In genomic region chr1:34189970-34190369, GRCm38 (mm10) we compare ENCODE assay signal across 8 mouse cellular contexts.
DNase-seq lines count a peak whose midpoint lies in the region; ATAC-seq and TF ChIP-seq lines count a peak whose summit lies in the region.

No protein-coding gene starts in this region.

- no peak overlapping the region for H3K27ac ChIP-seq in midbrain, embryonic 11.5 days (ENCODE audit: low read depth, low read length)
- H3K27ac ChIP-seq in midbrain, embryonic 13.5 days: no peak overlapping the region
- no peak overlapping the region; the same call in 1 of the 2 replicates for H3K27ac ChIP-seq in cerebellum, adult 2 months (ENCODE audit: insufficient read depth, low read length)
- 0 out of 4 replicates have a peak overlapping the region, but pooled peaks of 1 of the 2 experiments have one; percentile 19 for H3K27ac ChIP-seq in heart, embryonic 14.5 days (replicated peaks in 1 of 2; ENCODE audit: control insufficient read depth in 1 of 2, insufficient read depth in 1 of 2, low read depth in 2 of 2, low read length in 2 of 2)
- H3K27ac ChIP-seq in limb, embryonic 10.5 days: no peak overlapping the region

- ATAC-seq in midbrain, embryonic 11.5 days (ENCODE audit: low FRiP score): 0 out of 2 replicates have a peak, but pooled peaks have one; percentile 46
- ATAC-seq in midbrain, embryonic 13.5 days: no peak
- 0 out of 2 replicates have a peak, but pooled peaks have one; percentile 20 for ATAC-seq in heart, embryonic 14.5 days (ENCODE audit: insufficient number of reproducible peaks, insufficient read depth, low FRiP score, low read depth)
- no peak for ATAC-seq in monocyte, adult 5-6 weeks (replicated peaks; ENCODE audit: insufficient number of reproducible peaks, low FRiP score, low TSS enrichment, poor library complexity, severe bottlenecking)

- H3K27me3 ChIP-seq in midbrain, embryonic 11.5 days (ENCODE audit: control insufficient read depth, insufficient read depth, low read length): no peaks in the 10 kb centered on the region
- H3K27me3 ChIP-seq in midbrain, embryonic 13.5 days: no peaks in the 10 kb centered on the region
- no peaks in the 10 kb centered on the region for H3K27me3 ChIP-seq in cerebellum, adult 2 months (ENCODE audit: control insufficient read depth, insufficient read depth, low read length)
- H3K27me3 ChIP-seq in heart, embryonic 14.5 days (ENCODE audit: control insufficient read depth, insufficient read depth, low read length): no peaks in the 10 kb centered on the region
- H3K27me3 ChIP-seq in limb, embryonic 10.5 days (ENCODE audit: low read depth, poor library complexity, severe bottlenecking): no peaks in the 10 kb centered on the region

- no peak overlapping the region for H3K4me3 ChIP-seq in midbrain, embryonic 11.5 days (ENCODE audit: low read depth, low read length)
- H3K4me3 ChIP-seq in midbrain, embryonic 13.5 days (replicated peaks): no peak overlapping the region
- no peak overlapping the region for H3K4me3 ChIP-seq in cerebellum, adult 2 months (replicated peaks; ENCODE audit: insufficient read depth, low read depth, low read length)
- H3K4me3 ChIP-seq in heart, embryonic 14.5 days (ENCODE audit: control insufficient read depth in 1 of 2, insufficient read depth in 1 of 2, low read depth in 1 of 2, low read length in 2 of 2): no peak overlapping the region
- H3K4me3 ChIP-seq in limb, embryonic 10.5 days: no peak overlapping the region

- DNase-seq in midbrain, embryonic 11.5 days (ENCODE audit: low spot score, missing footprints): no peak
- DNase-seq in R1 (ENCODE audit: low read depth, low spot score): peak; percentile 84
- DNase-seq in cerebellum, adult 2 months: peak; percentile 45 to 59
- DNase-seq in limb, embryonic 10.5 days (ENCODE audit: low spot score): peak; percentile 52
- peak; percentile 66 for DNase-seq in retina, embryonic 14.5 days (ENCODE audit: low spot score)

- no peaks in the 10 kb centered on the region for H3K9me3 ChIP-seq in midbrain, embryonic 11.5 days (ENCODE audit: control insufficient read depth, low read length)
- H3K9me3 ChIP-seq in midbrain, embryonic 13.5 days: no peaks in the 10 kb centered on the region
- H3K9me3 ChIP-seq in heart, embryonic 14.5 days (ENCODE audit: control insufficient read depth, low read length): no peaks in the 10 kb centered on the region
- H3K9me3 ChIP-seq in limb, embryonic 10.5 days (replicated peaks): no peaks in the 10 kb centered on the region

- no peaks in the 10 kb centered on the region for H3K4me1 ChIP-seq in midbrain, embryonic 11.5 days (ENCODE audit: control insufficient read depth, insufficient read depth, low read length)
- no peaks in the 10 kb centered on the region for H3K4me1 ChIP-seq in midbrain, embryonic 13.5 days (replicated peaks)
- H3K4me1 ChIP-seq in cerebellum, adult 2 months (ENCODE audit: control insufficient read depth, insufficient read depth, low read length): no peaks in the 10 kb centered on the region
- H3K4me1 ChIP-seq in heart, embryonic 14.5 days (ENCODE audit: control insufficient read depth in 2 of 2, insufficient read depth in 2 of 2, low read length in 2 of 2): no peaks in the 10 kb centered on the region
- peaks cover 6% of the 10 kb centered on the region for H3K4me1 ChIP-seq in limb, embryonic 10.5 days

- TF ChIP-seq CTCF in cerebellum, adult 2 months (IDR thresholded peaks at IDR 0.05; ENCODE audit: borderline replicate concordance, insufficient read depth, low read depth, low read length): peak; percentile 56; the same call in 1 of the 2 replicates

- WGBS in midbrain, embryonic 11.5 days: 71% methylated on average over 7 of the region's 7 CpGs
- WGBS in midbrain, embryonic 13.5 days: 68% methylated on average over 7 of the region's 7 CpGs
- 61% methylated on average over 7 of the region's 7 CpGs for WGBS in cerebellum, adult 2 months
- WGBS in heart, embryonic 14.5 days: 58% methylated on average over 7 of the region's 7 CpGs
- WGBS in limb, embryonic 10.5 days: 69% methylated on average over 7 of the region's 7 CpGs

- TF ChIP-seq POLR2A in cerebellum, adult 2 months (IDR thresholded peaks at IDR 0.05; ENCODE audit: borderline replicate concordance, insufficient read depth, low read length): no peak

- no peak overlapping the region for H3K9ac ChIP-seq in midbrain, embryonic 11.5 days (ENCODE audit: low read length)
- H3K9ac ChIP-seq in midbrain, embryonic 13.5 days (replicated peaks): no peak overlapping the region
- no peak overlapping the region for H3K9ac ChIP-seq in heart, embryonic 14.5 days (ENCODE audit: low read length)

- H3K4me2 ChIP-seq in midbrain, embryonic 11.5 days: no peak overlapping the region
- H3K4me2 ChIP-seq in midbrain, embryonic 13.5 days (replicated peaks): no peak overlapping the region
- no peak overlapping the region for H3K4me2 ChIP-seq in heart, embryonic 14.5 days (ENCODE audit: low read length)

- H3K36me3 ChIP-seq in midbrain, embryonic 11.5 days (ENCODE audit: control insufficient read depth, insufficient read depth, low read length): peaks cover 4% of the 10 kb centered on the region; the same call in 1 of the 2 replicates
- peaks cover 77% of the 10 kb centered on the region for H3K36me3 ChIP-seq in midbrain, embryonic 13.5 days
- H3K36me3 ChIP-seq in heart, embryonic 14.5 days (ENCODE audit: control insufficient read depth, insufficient read depth, low read length): peaks cover 89% of the 10 kb centered on the region
- peaks cover 4% of the 10 kb centered on the region; the same call in 1 of the 2 replicates for H3K36me3 ChIP-seq in limb, embryonic 10.5 days

Comparison
In these comparisons a context has a peak if more than half of its experiments do, and no peak if none do; other contexts are left out.
1. ATAC-seq: peak in midbrain, embryonic 11.5 days (single experiment) and heart, embryonic 14.5 days (single experiment); none in midbrain, embryonic 13.5 days (single experiment) and monocyte, adult 5-6 weeks (single experiment).